Mouse (Mus musculus) neural tube, embryonic 14.5 days (tissue): ENCODE measurements around the gene Tor1a. TPM values are rescaled to one million over a fixed set of nuclear protein-coding genes. Genes with fewer than 3 reads are reported as not detected.

Experiments
- ATAC-seq: fragments of 200-750 bp; cut with Nextera tagmentation; 2 replicates; pipeline ENCODE4 v1.8.0; 2017; ENCODE audit warnings: low read depth, mild to moderate bottlenecking, moderate TSS enrichment, moderate library complexity
- H3K27ac ChIP-seq: fragments of 300-500 bp; sonication (generic); 2 replicates; pipeline ENCODE4 v1.5.1; 2014; ENCODE audit warnings: low read depth, mild to moderate bottlenecking, control low read depth, low read length, moderate library complexity, mixed read lengths
- H3K27me3 ChIP-seq: fragments of 300-500 bp; sonication (generic); 2 replicates; pipeline ENCODE4 v1.6.1; 2014; ENCODE audit warnings: low read length; ENCODE audit not compliant: control insufficient read depth, insufficient read depth
- H3K36me3 ChIP-seq: fragments of 300-500 bp; sonication (generic); 2 replicates; pipeline ENCODE4 v1.6.1; 2014; ENCODE audit warnings: low read length, mixed read lengths; ENCODE audit not compliant: control insufficient read depth, insufficient read depth
- H3K4me1 ChIP-seq: fragments of 300-500 bp; sonication (generic); 2 replicates; pipeline ENCODE4 v1.6.1; 2014; ENCODE audit warnings: low read length; ENCODE audit not compliant: control insufficient read depth, insufficient read depth
- H3K4me2 ChIP-seq: fragments of 300-500 bp; sonication (generic); 2 replicates; pipeline ENCODE4 v1.6.1; 2014; ENCODE audit warnings: mild to moderate bottlenecking, low read depth, low read length, control low read depth
- H3K4me3 ChIP-seq: fragments of 300-500 bp; sonication (generic); 2 replicates; pipeline ENCODE4 v1.5.1; 2014; ENCODE audit warnings: low read depth, low read length, control low read depth, mixed read lengths
- H3K9ac ChIP-seq: fragments of 300-500 bp; sonication (generic); replicated peaks from 2 replicates; pipeline ENCODE4 v1.6.1; 2014; ENCODE audit warnings: low read depth, mild to moderate bottlenecking, control low read depth, low read length, mixed read lengths
- H3K9me3 ChIP-seq: fragments of 300-500 bp; sonication (generic); 2 replicates; pipeline ENCODE4 v1.6.1; 2016; ENCODE audit warnings: low read length; ENCODE audit not compliant: control insufficient read depth
- WGBS: fragments of 180-500 bp; shearing (Covaris S2); extraction: QIAGEN DNeasy Blood & Tissue Kit; methylation state at CpG from one replicate; pipeline ENCODE4 v1.1.7; 2014; 5-methylcytosine and 5-hydroxymethylcytosine counted together
- polyA plus RNA-seq: library from polyadenylated mRNA; unstranded; fragments of >200 nt; fragmentation: Nextera tagmentation; extraction: Ambion mirVana; gene quantifications from 2 replicates; pipeline ENCODE4 v1.2.1, GENCODE M21; 2014

The Tor1a gene
- 81.5 and 93.1 TPM in 2 replicates for polyA plus RNA-seq

DNA sequence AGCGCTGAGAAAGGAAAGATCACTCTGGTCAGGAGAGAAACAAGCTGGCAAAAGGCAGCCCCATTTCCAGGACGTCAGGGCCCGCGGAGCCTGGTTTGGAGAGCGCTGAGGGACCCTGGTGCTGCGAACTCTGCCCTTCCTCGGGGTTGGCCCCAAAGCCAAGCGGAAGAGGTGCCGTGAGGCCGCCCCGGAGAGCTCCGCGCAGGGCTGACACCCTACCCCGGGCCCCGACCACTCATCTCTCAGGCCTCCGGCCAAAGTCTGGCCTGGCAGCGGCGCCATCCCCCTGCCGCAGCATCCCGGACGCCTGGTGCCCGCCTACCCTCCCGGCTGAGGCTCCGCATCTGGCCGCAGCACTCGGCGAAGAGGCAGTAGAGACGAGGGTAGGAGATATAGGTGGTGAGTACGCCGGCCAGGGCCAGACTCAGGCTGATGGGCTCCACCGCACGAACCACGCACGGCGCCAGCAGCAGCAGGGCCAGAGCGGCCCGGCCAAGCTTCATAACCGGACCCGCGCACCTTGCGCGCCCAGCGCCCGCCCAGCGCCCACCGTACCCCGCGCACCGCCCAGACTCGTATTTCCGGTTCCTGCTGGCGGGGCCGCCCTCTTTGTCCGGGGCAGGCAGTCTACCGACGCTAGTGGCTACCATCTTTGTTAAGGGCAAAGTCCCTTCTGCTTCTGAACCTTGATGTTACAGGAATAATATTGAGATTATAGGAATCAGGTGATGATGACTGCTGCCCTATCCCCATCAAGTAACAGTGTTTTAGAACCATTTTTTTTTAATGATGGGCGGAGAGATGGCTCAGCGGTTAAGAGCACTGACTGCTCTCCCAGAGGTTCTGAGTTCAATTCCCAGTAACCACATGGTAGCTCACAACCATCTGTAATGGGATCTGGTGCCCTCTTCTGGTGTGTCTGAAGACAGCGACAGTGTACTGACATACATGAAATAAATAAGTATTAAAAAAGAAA is at the start of gene Tor1a:
Gene Tor1a, minus strand, starts transcription at position 582 of the 976 bp plus-strand sequence.
- Histone ChIP-seq H3K4me2 (peak within 1 kb of the TSS; percentile 67), H3K4me1 (peaks cover 17% of the 10 kb centered on the region), H3K9ac (peak within 1 kb of the TSS; percentile 88), H3K27me3 (no peaks in the 10 kb centered on the region), H3K36me3 (peaks cover 16% of the 10 kb centered on the region), H3K9me3 (no peaks in the 10 kb centered on the region), H3K27ac (peak within 1 kb of the TSS; percentile 58), H3K4me3 (peak within 1 kb of the TSS; percentile 80)
- WGBS, result 2% methylated on average over 58 of the region's 59 CpGs
- ATAC-seq, result peak; percentile 94

DNA sequence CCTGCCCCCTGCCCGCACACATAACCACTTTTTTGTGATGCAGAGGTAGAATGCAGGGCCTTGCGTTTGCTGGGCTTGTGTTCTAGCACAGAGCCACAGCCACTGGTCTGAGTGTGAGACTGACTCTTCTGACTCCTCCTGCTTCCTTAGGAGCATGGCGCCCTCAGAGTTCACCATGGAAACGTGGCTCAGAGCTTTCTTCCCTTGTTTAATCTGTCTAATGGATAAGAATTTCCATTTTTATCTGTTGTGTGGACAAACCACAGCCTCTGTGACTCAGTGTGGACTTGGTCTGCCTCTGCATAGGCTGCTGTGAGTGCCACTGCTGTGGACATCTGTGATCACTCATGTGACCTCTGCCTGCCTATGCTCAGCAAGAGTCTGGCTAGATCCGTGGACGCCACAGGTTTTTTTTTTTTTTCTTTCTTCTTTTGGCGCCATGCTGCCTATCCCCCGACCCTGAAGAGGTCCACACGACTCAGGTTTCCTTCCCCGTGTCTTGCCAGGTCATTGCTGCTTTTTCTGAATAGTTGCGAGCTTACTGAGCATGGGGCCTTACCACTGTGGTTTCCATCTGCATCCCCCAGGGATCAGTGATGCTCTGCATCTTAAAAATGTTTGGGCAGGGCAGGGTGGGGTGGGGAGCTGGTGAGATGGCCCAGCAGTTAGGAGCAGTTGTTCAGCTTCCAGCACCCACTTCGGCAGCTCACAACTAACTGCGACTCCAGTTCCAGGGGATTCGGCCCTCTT is 45.8 kb upstream of the Tor1a start:
- Histone ChIP-seq H3K4me2 (no peak overlapping the region), H3K4me3 (no peak overlapping the region), H3K4me1 (no peaks in the 10 kb centered on the region), H3K27ac (no peak overlapping the region), H3K36me3 (peaks cover 44% of the 10 kb centered on the region), H3K9ac (no peak overlapping the region), H3K27me3 (no peaks in the 10 kb centered on the region), H3K9me3 (no peaks in the 10 kb centered on the region)
- WGBS, result 75% methylated on average over 14 of the region's 14 CpGs
- ATAC-seq, result no peak

DNA sequence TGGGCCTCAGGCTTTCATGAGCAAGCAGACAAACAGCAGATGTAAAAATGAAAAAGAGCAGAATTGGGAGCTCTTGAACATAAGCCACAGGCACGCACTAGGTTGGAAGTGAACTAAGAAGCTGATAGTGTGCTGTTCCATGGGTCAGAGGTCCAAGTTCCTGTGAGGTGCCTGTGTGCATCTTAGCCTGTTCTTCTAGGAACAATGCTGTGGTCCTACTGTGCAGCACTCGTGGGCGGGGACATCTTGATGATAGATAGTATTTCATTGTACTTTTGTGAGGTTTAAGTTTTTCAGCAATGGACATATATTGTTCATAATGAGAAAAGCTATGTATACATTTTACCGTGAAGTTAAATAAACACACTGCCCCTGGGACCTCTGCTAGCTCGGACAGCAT is 39.5 kb upstream of the Tor1a start:
- Histone ChIP-seq H3K9me3 (no peaks in the 10 kb centered on the region), H3K4me1 (no peaks in the 10 kb centered on the region), H3K27ac (no peak overlapping the region), H3K27me3 (no peaks in the 10 kb centered on the region), H3K36me3 (peaks cover 48% of the 10 kb centered on the region), H3K4me2 (no peak overlapping the region), H3K4me3 (no peak overlapping the region), H3K9ac (no peak overlapping the region)
- ATAC-seq, result no peak
- WGBS, result 87% methylated on average over 5 of the region's 5 CpGs

DNA sequence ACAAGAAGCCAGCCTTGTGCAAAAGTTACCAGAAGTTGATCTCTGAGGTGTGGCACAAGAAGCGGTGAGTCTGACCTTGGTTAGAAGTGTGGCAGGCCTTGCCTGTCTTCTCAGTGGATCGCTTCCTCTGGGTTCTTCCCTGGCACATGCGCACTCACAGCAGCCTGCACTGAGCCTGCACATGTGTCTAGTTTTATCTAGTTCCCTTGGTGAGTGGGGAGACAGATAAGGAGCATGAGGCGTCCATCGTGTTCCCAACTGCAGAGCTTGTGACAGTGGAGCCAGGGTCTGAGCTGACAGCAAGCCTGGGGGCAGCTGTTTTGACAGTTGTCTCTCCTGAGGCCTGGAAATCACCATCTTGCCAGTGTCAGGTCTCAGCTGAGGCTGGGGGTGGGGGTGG is 38.7 kb upstream of the Tor1a start:
- H3K36me3 ChIP-seq, result peaks cover 51% of the 10 kb centered on the region
- no peak for ATAC-seq
- 67% methylated on average over 5 of the region's 5 CpGs for WGBS
- H3K27ac ChIP-seq, result no peak overlapping the region
- H3K4me2 ChIP-seq, result no peak overlapping the region
- no peak overlapping the region for H3K9ac ChIP-seq
- H3K4me3 ChIP-seq, result no peak overlapping the region
- H3K27me3 ChIP-seq, result no peaks in the 10 kb centered on the region
- H3K9me3 ChIP-seq, result no peaks in the 10 kb centered on the region
- no peaks in the 10 kb centered on the region for H3K4me1 ChIP-seq

DNA sequence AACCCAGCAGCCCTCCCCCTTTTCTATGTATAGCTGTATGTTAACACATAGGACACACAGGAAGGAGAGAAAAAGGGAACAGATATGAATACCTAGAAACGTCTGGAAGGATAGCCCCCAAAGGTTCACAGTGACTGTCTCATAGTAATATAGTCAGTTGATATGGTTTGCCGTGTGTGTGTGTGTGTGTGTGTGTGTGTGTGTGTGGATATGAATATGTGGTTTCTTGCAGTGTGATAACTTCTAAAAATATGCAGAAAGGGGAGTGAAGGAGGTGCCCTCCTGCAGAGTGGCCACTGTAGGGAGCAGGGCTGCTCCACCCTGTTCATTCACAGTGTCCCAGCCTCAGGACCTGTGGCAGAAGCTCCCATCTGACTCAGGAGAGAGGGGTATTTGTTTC is 37.7 kb upstream of the Tor1a start:
- 69% methylated on average over 2 of the region's 2 CpGs for WGBS

DNA sequence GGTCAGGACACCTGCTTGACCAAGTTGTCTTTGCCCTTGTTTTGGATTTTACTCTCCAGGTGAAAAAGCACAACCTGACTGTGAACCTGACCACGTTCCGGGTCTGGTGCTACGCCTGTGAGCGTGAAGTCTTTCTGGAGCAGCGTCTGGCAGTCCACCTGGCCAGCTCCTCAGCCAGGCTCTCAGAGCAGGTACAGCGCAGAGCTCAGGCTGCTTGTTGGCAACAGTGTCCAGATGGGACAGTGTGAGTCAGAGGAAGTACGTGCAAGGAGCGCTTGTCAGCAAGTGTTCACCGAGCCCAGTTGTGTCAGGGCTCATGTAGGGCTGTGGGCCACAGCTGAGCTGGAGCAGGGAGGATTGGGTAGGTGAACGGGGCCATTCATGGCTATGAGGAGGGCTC is 35.1 kb upstream of the Tor1a start:
- Histone ChIP-seq H3K36me3 (peaks cover 50% of the 10 kb centered on the region), H3K27me3 (no peaks in the 10 kb centered on the region), H3K4me3 (no peak overlapping the region), H3K4me1 (0 out of 2 replicates have a peak, but pooled peaks cover 4% of the 10 kb centered on the region), H3K9me3 (no peaks in the 10 kb centered on the region), H3K4me2 (no peak overlapping the region), H3K27ac (no peak overlapping the region), H3K9ac (no peak overlapping the region)
- WGBS, result 95% methylated on average over 10 of the region's 10 CpGs
- no peak for ATAC-seq

More for the DNA sequence above, 37.7 kb upstream of the Tor1a start:
- H3K4me1 ChIP-seq, result no peaks in the 10 kb centered on the region
- no peak overlapping the region for H3K4me3 ChIP-seq
- no peak overlapping the region for H3K27ac ChIP-seq
- H3K27me3 ChIP-seq, result no peaks in the 10 kb centered on the region
- ATAC-seq, result no peak
- no peak overlapping the region for H3K9ac ChIP-seq
- H3K9me3 ChIP-seq, result no peaks in the 10 kb centered on the region
- H3K4me2 ChIP-seq, result no peak overlapping the region
- H3K36me3 ChIP-seq, result peaks cover 48% of the 10 kb centered on the region

DNA sequence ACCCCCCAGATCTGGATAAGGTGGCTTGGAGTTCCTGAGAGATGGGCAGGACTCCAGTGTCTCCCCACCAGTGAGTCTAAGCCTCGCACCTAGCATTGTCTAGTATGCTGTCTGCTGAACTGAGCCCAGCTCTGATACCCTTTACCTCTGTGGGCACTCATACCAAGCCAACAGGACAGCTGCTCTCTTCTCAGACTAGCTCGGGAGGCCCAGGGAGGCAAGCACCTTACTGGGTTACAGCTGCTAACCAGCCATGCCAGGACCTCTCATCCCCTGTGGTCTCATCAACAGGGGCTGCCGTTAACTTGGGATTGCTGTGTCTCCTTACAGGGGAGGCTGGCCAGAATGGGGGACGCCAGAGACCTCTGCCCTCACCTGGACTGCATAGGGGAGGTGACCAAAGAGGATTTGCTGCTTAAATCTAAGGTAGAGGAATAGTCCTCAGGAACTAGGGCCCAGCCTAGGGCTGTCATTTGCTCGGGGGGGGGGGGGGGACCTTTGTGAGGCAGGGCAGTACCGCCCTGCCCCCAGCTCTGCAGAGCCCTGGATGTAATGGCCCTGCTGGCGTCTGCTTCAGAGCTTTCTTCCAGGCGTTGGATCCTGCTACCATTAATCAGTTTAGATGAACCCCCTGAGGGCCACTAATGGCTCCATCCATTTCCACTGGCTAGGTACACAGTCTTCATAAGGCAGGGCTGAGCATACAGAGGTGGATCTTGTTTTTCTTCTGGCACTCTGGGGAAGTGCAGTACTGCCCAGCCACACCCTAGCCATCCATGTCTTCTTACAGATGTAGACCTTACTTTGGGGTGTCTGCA is 30.9 kb upstream of the Tor1a start:
- H3K9ac ChIP-seq, result 0 out of 2 replicates have a peak overlapping the region, but pooled peaks have one; percentile 11
- 0 out of 2 replicates have a peak, but pooled peaks cover 4% of the 10 kb centered on the region for H3K4me1 ChIP-seq
- no peaks in the 10 kb centered on the region for H3K27me3 ChIP-seq
- no peak overlapping the region for H3K4me3 ChIP-seq
- peak overlapping the region; percentile 62 for H3K27ac ChIP-seq
- no peaks in the 10 kb centered on the region for H3K9me3 ChIP-seq
- peaks cover 28% of the 10 kb centered on the region for H3K36me3 ChIP-seq
- WGBS, result 36% methylated on average over 8 of the region's 8 CpGs
- ATAC-seq, result peak; percentile 72
- H3K4me2 ChIP-seq, result no peak overlapping the region

DNA sequence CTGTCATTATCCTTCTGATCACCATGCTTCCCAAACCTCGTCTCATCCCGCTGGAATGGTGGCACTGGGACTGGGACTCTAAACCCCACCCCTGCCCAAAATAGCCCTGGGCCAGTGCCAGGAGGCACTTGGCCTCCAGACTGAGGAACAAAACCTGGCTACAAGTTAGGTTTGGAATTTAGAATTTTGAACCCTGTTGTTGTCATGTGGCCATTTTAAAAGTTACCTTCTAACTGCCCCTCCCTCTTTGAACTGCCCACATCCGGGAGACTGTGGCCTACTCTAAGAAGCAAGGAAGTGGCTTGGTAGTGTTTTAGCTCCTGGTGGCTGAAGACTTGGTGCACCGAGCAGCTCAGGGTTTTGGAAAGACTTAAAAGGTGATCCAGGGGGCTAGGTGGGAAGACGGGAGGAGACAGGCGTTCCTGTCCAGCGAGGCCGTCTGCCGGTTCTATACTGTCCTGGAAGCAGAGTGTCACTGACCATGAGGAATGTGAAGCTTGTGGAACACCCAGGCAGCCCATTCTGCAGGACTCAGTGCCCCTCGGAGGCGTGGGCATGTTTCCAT is 27.8 kb upstream of the Tor1a start:
- Histone ChIP-seq H3K27me3 (no peaks in the 10 kb centered on the region), H3K9ac (no peak overlapping the region), H3K4me3 (no peak overlapping the region), H3K9me3 (no peaks in the 10 kb centered on the region), H3K27ac (no peak overlapping the region), H3K4me2 (no peak overlapping the region), H3K36me3 (peaks cover 5% of the 10 kb centered on the region; the same call in 1 of the 2 replicates), H3K4me1 (0 out of 2 replicates have a peak, but pooled peaks cover 4% of the 10 kb centered on the region)
- WGBS, result 85% methylated on average over 11 of the region's 11 CpGs
- no peak for ATAC-seq
